Mouse (Mus musculus): ENCODE results near the gene Zfp74. TPM values are rescaled to one million over a fixed set of nuclear protein-coding genes. Genes with fewer than 3 reads are reported as not detected.

Zfp74 gene
- polyA plus RNA-seq (2014; fragmentation: Nextera tagmentation; extraction: Ambion mirVana): 9.2 and 15.7 TPM in 2 replicates

- under 1% methylated on average over 52 of the region's 52 CpGs for WGBS
- H3K4me2 ChIP-seq (ENCODE audit: low read length): peak within 1 kb of the TSS; percentile 58
- no peaks in the 10 kb centered on the region for H3K4me1 ChIP-seq (ENCODE audit: control insufficient read depth, insufficient read depth, low read length)
- DNase-seq (ENCODE audit: low spot score) (peak; percentile 90), ATAC-seq (peak; percentile 94)
- peak within 1 kb of the TSS; percentile 95 for H3K9ac ChIP-seq (ENCODE audit: low read length)
- H3K27me3 ChIP-seq (replicated peaks; ENCODE audit: control insufficient read depth, insufficient read depth, low read length): no peaks in the 10 kb centered on the region
- peaks cover 18% of the 10 kb centered on the region for H3K36me3 ChIP-seq (ENCODE audit: control insufficient read depth, insufficient read depth, low read length)
- peak within 1 kb of the TSS; percentile 70 for H3K4me3 ChIP-seq (ENCODE audit: low read depth, low read length)
- H3K9me3 ChIP-seq (replicated peaks; ENCODE audit: control insufficient read depth, low read length): no peaks in the 10 kb centered on the region
- H3K27ac ChIP-seq (ENCODE audit: low read depth, low read length): peak within 1 kb of the TSS; percentile 95
These were observed at the start of gene Zfp74 for GRCm38 (mm10) chr7:29953513-29954401. Zfp74 (minus strand) TSS chr7:29954089.

DNA sequence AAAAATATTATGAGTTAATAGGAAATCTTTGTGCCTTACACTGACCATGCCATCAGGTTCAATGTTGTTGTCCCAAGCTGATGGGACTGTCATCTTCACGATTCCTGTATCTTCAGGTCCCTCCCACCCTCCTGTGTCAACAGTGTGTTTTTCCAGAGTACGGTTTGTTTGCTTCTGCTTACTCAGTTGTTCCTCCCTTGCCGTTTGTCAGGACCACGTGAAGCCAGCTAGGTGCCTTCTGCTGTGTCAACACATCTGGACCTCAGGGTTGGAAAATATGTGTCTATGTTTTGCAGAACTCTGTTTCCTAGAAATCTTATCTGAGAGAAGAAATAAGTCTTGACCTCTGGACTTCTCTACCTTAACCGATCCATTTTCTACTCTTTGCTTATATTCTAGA lies 46.7 kb upstream of the Zfp74 start:
- WGBS: 91% methylated on average over 5 of the region's 5 CpGs
- no peak overlapping the region for H3K4me2 ChIP-seq (ENCODE audit: low read length)
- H3K9ac ChIP-seq (ENCODE audit: low read length): no peak overlapping the region
- H3K9me3 ChIP-seq (replicated peaks; ENCODE audit: control insufficient read depth, low read length): no peaks in the 10 kb centered on the region
- peaks cover 57% of the 10 kb centered on the region for H3K36me3 ChIP-seq (ENCODE audit: control insufficient read depth, insufficient read depth, low read length)
- ATAC-seq (no peak), DNase-seq (ENCODE audit: low spot score) (no peak)
- no peak overlapping the region for H3K4me3 ChIP-seq (ENCODE audit: low read depth, low read length)
- no peaks in the 10 kb centered on the region for H3K27me3 ChIP-seq (replicated peaks; ENCODE audit: control insufficient read depth, insufficient read depth, low read length)
- no peaks in the 10 kb centered on the region for H3K4me1 ChIP-seq (ENCODE audit: control insufficient read depth, insufficient read depth, low read length)
- H3K27ac ChIP-seq (ENCODE audit: low read depth, low read length): no peak overlapping the region

DNA sequence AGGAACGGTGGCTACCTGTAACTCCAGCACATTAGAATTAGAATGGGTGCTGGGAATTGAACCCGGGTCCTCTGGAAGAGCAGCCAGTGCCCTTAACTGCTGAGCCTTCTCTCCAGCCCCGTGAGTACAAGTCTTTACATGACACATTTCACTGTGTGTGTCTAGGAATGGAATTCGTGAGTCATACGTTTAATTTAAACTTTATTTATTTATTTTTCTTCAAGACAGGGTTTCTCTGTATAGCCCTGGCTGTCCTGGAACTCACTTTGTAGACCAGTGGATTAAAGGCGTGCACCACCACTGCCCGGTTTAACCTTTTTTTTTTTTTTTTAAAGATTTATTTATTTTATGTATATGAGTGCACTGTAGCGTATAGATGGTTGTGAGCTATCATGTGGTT lies 41.2 kb upstream of the Zfp74 start:
- no peaks in the 10 kb centered on the region for H3K27me3 ChIP-seq (replicated peaks; ENCODE audit: control insufficient read depth, insufficient read depth, low read length)
- no peak for DNase-seq (ENCODE audit: low spot score)

GRCm38 (mm10) chr7:29993340-29993739 lies 39.5 kb upstream of the Zfp74 start:
- Histone ChIP-seq H3K4me1 (ENCODE audit: control insufficient read depth, insufficient read depth, low read length) (no peaks in the 10 kb centered on the region), H3K36me3 (ENCODE audit: control insufficient read depth, insufficient read depth, low read length) (peaks cover 62% of the 10 kb centered on the region), H3K27me3 (replicated peaks; ENCODE audit: control insufficient read depth, insufficient read depth, low read length) (no peaks in the 10 kb centered on the region), H3K27ac (ENCODE audit: low read depth, low read length) (no peak overlapping the region), H3K9me3 (replicated peaks; ENCODE audit: control insufficient read depth, low read length) (no peaks in the 10 kb centered on the region), H3K4me2 (ENCODE audit: low read length) (no peak overlapping the region), H3K9ac (ENCODE audit: low read length) (no peak overlapping the region), H3K4me3 (ENCODE audit: low read depth, low read length) (no peak overlapping the region)
- ATAC-seq (no peak), DNase-seq (ENCODE audit: low spot score) (no peak)
- WGBS: 98% methylated on average over 9 of the region's 9 CpGs

More for the DNA sequence above, 41.2 kb upstream of the Zfp74 start:
- no peak overlapping the region for H3K27ac ChIP-seq (ENCODE audit: low read depth, low read length)
- WGBS: 97% methylated on average over 8 of the region's 8 CpGs
- no peaks in the 10 kb centered on the region for H3K9me3 ChIP-seq (replicated peaks; ENCODE audit: control insufficient read depth, low read length)
- no peaks in the 10 kb centered on the region for H3K4me1 ChIP-seq (ENCODE audit: control insufficient read depth, insufficient read depth, low read length)
- H3K9ac ChIP-seq (ENCODE audit: low read length): no peak overlapping the region
- H3K4me3 ChIP-seq (ENCODE audit: low read depth, low read length): no peak overlapping the region
- H3K36me3 ChIP-seq (ENCODE audit: control insufficient read depth, insufficient read depth, low read length): peaks cover 62% of the 10 kb centered on the region
- no peak overlapping the region for H3K4me2 ChIP-seq (ENCODE audit: low read length)
- no peak for ATAC-seq

GRCm38 (mm10) chr7:29992698-29993097 lies 38.8 kb upstream of the Zfp74 start:
- Histone ChIP-seq H3K27me3 (replicated peaks; ENCODE audit: control insufficient read depth, insufficient read depth, low read length) (no peaks in the 10 kb centered on the region), H3K36me3 (ENCODE audit: control insufficient read depth, insufficient read depth, low read length) (peaks cover 60% of the 10 kb centered on the region), H3K4me2 (ENCODE audit: low read length) (no peak overlapping the region), H3K27ac (ENCODE audit: low read depth, low read length) (no peak overlapping the region), H3K4me1 (ENCODE audit: control insufficient read depth, insufficient read depth, low read length) (no peaks in the 10 kb centered on the region), H3K9me3 (replicated peaks; ENCODE audit: control insufficient read depth, low read length) (no peaks in the 10 kb centered on the region), H3K9ac (ENCODE audit: low read length) (no peak overlapping the region), H3K4me3 (ENCODE audit: low read depth, low read length) (no peak overlapping the region)
- 99% methylated on average over 8 of the region's 8 CpGs for WGBS
- DNase-seq (ENCODE audit: low spot score): no peak
- ATAC-seq: no peak

- Histone ChIP-seq H3K4me1 (ENCODE audit: control insufficient read depth, insufficient read depth, low read length) (peaks cover 6% of the 10 kb centered on the region; the same call in 1 of the 2 replicates), H3K27me3 (replicated peaks; ENCODE audit: control insufficient read depth, insufficient read depth, low read length) (no peaks in the 10 kb centered on the region), H3K4me2 (ENCODE audit: low read length) (no peak overlapping the region), H3K4me3 (ENCODE audit: low read depth, low read length) (no peak overlapping the region), H3K9me3 (replicated peaks; ENCODE audit: control insufficient read depth, low read length) (no peaks in the 10 kb centered on the region), H3K27ac (ENCODE audit: low read depth, low read length) (no peak overlapping the region), H3K9ac (ENCODE audit: low read length) (no peak overlapping the region), H3K36me3 (ENCODE audit: control insufficient read depth, insufficient read depth, low read length) (peaks cover 59% of the 10 kb centered on the region)
- 91% methylated on average over 11 of the region's 11 CpGs for WGBS
- no peak for ATAC-seq
- no peak for DNase-seq (ENCODE audit: low spot score)
These were observed 35.1 kb upstream of the Zfp74 start for GRCm38 (mm10) chr7:29989031-29989430.

DNA sequence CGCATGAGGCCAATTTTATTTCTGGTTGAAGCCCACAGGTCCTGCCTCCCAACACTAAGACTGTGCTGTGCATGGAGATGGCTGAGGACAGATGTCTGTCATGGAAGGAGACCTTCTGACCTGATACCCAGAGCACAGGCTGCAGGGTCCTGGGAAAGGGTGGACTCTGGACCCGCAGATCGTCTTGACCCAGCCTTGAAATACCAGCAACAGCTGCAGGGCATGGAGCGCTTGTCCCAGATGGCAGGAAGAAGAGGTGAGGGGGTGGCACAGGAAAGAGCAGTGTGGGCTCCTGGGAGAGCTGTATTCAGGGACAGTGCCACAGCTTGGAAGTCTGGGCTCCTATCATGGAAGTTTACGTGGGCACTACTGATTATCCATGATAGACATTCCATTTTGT lies 33.7 kb upstream of the Zfp74 start:
- Histone ChIP-seq H3K4me1 (ENCODE audit: control insufficient read depth, insufficient read depth, low read length) (peaks cover 10% of the 10 kb centered on the region; the same call in 1 of the 2 replicates), H3K27me3 (replicated peaks; ENCODE audit: control insufficient read depth, insufficient read depth, low read length) (no peaks in the 10 kb centered on the region), H3K27ac (ENCODE audit: low read depth, low read length) (no peak overlapping the region), H3K36me3 (ENCODE audit: control insufficient read depth, insufficient read depth, low read length) (peaks cover 54% of the 10 kb centered on the region), H3K9me3 (replicated peaks; ENCODE audit: control insufficient read depth, low read length) (no peaks in the 10 kb centered on the region), H3K4me3 (ENCODE audit: low read depth, low read length) (no peak overlapping the region), H3K4me2 (ENCODE audit: low read length) (no peak overlapping the region), H3K9ac (ENCODE audit: low read length) (no peak overlapping the region)
- ATAC-seq: no peak
- 98% methylated on average over 5 of the region's 5 CpGs for WGBS
- DNase-seq (ENCODE audit: low spot score): no peak

DNA sequence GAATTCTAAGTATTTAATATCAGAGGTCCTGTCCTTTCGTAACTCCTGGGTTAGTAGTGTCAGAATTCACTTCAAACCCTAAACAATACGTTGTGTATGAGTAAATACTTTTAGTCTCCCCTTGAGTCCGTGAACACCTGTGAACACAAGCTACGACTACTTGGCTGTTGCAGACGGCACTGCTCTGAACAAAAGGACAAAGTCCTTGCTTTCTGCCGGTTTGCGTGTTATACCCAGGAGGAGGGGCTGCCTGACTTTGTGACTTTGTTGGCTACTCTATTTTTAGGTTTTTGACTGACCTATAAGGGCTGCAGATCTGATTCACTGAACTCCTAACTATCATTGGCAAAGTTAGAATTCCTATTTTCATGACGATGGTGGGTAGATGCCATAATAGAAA lies 32.2 kb upstream of the Zfp74 start:
- Histone ChIP-seq H3K4me1 (ENCODE audit: control insufficient read depth, insufficient read depth, low read length) (peaks cover 10% of the 10 kb centered on the region; the same call in 1 of the 2 replicates), H3K36me3 (ENCODE audit: control insufficient read depth, insufficient read depth, low read length) (peaks cover 42% of the 10 kb centered on the region), H3K27me3 (replicated peaks; ENCODE audit: control insufficient read depth, insufficient read depth, low read length) (no peaks in the 10 kb centered on the region), H3K4me2 (ENCODE audit: low read length) (no peak overlapping the region), H3K9ac (ENCODE audit: low read length) (no peak overlapping the region), H3K9me3 (replicated peaks; ENCODE audit: control insufficient read depth, low read length) (no peaks in the 10 kb centered on the region), H3K4me3 (ENCODE audit: low read depth, low read length) (no peak overlapping the region), H3K27ac (ENCODE audit: low read depth, low read length) (no peak overlapping the region)
- ATAC-seq (no peak), DNase-seq (ENCODE audit: low spot score) (no peak)
- 89% methylated on average over 8 of the region's 8 CpGs for WGBS
